Mouse (Mus musculus): ENCODE data around the gene Tmem63b. TPM values are rescaled to one million over a fixed set of nuclear protein-coding genes. Genes with fewer than 3 reads are reported as not detected.
"Not testable (repeated sequence)": the region's sequence is repeated elsewhere in the genome, so short reads cannot be mapped to it uniquely, and the experiment has no call there.

Tmem63b gene
- polyA plus RNA-seq, 1 experiment from 2014 or later = 40.4 TPM

DNA sequence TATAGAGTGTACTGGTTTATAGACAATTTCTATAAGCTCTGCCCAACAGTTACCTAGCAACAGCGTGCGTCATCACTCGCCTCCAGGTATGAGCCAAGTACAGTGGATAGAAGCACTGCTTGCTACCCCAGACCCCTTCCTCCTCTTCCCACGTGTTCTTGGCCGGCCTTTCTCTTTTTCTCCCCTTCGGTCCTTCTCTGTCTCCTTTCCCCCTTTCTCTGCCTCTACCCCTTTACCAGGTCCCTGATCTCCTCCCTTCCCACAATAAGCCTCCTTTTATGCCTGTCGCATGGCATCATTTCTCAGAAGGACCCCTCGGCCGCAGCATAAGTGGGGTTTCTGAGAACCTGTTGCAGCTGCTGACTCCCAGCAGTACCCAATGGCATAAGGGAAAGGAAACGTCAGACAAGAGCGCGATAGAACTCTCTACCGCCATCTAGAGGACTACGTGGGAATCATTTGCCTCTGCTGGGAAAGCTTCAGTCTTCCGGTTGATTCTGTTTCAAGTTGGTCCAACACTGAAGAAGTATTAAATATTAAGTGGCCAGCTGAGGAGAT, 60.0 kb downstream of the Tmem63b start:
- ATAC-seq (replicated peaks; ENCODE audit: extremely low read depth, insufficient read depth, low FRiP score) = peak; percentile 39; the same call in 1 of the 2 replicates
- 0 out of 2 replicates have a peak overlapping the region, but pooled peaks have one; percentile 13 for H3K4me3 ChIP-seq (ENCODE audit: low read length)

DNA sequence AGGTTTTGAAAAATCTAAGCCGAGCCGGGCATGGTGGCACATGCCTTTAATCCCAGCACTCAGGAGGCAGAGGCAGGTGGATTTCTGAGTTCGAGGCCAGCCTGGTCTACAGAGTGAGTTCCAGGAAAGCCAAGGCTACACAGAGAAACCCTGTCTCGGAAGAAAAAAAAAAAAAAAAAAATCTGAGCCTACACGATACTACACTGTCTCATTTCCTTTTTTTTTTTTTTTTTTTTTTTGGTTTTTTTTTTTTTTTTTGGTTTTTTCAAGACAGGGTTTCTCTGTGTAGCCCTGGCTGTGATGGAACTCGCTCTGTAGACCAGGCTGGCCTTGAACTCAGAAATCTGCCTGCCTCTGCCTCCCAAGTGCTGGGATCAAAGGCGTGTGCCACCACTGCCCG, 63.3 kb downstream of the Tmem63b start:
- 83% methylated on average over 8 of the region's 8 CpGs for WGBS
- H3K27ac ChIP-seq (ENCODE audit: low read length) = not testable (repeated sequence)

More for the DNA sequence above, 60.0 kb downstream of the Tmem63b start:
- peak overlapping the region; percentile 57 for H3K4me2 ChIP-seq (ENCODE audit: low read depth, low read length)
- H3K27ac ChIP-seq (ENCODE audit: low read length) = no peak overlapping the region
- no peaks in the 10 kb centered on the region for H3K27me3 ChIP-seq (ENCODE audit: control insufficient read depth, insufficient read depth, low read length)
- H3K36me3 ChIP-seq (ENCODE audit: control insufficient read depth, insufficient read depth) = no peaks in the 10 kb centered on the region
- 23% methylated on average over 15 of the region's 15 CpGs for WGBS
- no peaks in the 10 kb centered on the region for H3K9me3 ChIP-seq (replicated peaks; ENCODE audit: control insufficient read depth, low read length)
- H3K9ac ChIP-seq (ENCODE audit: low read length) = peak overlapping the region; percentile 35
- peaks cover 16% of the 10 kb centered on the region for H3K4me1 ChIP-seq (ENCODE audit: control insufficient read depth, insufficient read depth, low read length)

DNA sequence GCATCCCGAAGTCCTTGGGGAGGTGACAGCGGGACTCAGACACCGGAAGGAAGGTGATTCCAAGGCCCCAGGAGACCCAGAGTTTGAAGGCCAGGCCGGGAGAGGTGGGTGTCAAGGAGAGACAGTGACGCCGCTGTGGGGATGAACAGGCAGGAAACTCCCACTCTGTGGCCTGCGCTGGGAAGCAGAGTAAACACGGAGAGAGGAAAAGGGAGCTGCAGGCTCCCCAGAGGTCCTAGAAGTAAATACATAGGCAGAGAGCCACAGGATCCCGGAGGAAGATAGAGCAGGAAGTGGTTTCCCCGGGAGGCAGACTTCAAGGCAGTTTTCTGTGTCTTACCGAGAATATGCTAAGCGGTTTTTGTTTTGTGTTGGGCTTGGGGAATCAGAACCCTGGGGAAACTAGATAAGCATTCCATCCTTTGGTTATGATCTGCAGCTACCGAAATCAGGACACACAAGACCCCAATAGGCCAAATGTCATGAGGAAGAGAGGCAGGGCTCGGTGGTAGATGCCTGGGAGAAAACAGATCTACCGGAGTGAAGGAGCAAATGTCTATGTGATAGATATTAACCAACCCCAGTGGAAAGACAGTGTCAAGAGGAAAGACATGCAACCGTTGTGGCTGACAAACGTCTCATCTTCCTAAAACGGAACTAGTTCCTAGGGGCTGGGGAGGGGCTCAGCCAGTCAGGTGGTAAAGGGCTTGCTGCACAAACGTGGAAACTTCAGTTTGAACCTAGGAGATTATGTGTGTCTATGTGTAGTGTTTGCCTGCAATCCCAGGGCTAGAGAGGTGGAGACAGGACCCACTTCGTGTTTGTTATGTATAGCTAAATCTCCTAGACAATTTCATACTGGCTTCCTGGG, 67.1 kb downstream of the Tmem63b start:
- H3K9me3 ChIP-seq (replicated peaks; ENCODE audit: control insufficient read depth, low read length) = no peaks in the 10 kb centered on the region
- peak overlapping the region; percentile 32 for H3K4me3 ChIP-seq (ENCODE audit: low read length)
- peaks cover 10% of the 10 kb centered on the region; the same call in 1 of the 2 replicates for H3K4me1 ChIP-seq (ENCODE audit: control insufficient read depth, insufficient read depth, low read length)
- H3K4me2 ChIP-seq (ENCODE audit: low read depth, low read length) = peak overlapping the region; percentile 57
- ATAC-seq (replicated peaks; ENCODE audit: extremely low read depth, insufficient read depth, low FRiP score) = peak; percentile 67
- no peaks in the 10 kb centered on the region for H3K36me3 ChIP-seq (ENCODE audit: control insufficient read depth, insufficient read depth)
- no peaks in the 10 kb centered on the region for H3K27me3 ChIP-seq (ENCODE audit: control insufficient read depth, insufficient read depth, low read length)
- peak overlapping the region; percentile 87 for H3K27ac ChIP-seq (ENCODE audit: low read length)
- peak overlapping the region; percentile 59 for H3K9ac ChIP-seq (ENCODE audit: low read length)
- WGBS = 17% methylated on average over 20 of the region's 20 CpGs

More for the DNA sequence above, 63.3 kb downstream of the Tmem63b start:
- H3K27me3 ChIP-seq (ENCODE audit: control insufficient read depth, insufficient read depth, low read length); ATAC-seq (replicated peaks; ENCODE audit: extremely low read depth, insufficient read depth, low FRiP score); H3K9me3 ChIP-seq (replicated peaks; ENCODE audit: control insufficient read depth, low read length); H3K4me2 ChIP-seq (ENCODE audit: low read depth, low read length); H3K9ac ChIP-seq (ENCODE audit: low read length); H3K36me3 ChIP-seq (ENCODE audit: control insufficient read depth, insufficient read depth); H3K4me3 ChIP-seq (ENCODE audit: low read length): not testable (repeated sequence)
- peaks cover 13% of the 10 kb centered on the region for H3K4me1 ChIP-seq (ENCODE audit: control insufficient read depth, insufficient read depth, low read length)

GRCm38 (mm10) chr17:45618941-45619385, 67.7 kb downstream of the Tmem63b start:
- ATAC-seq (replicated peaks; ENCODE audit: extremely low read depth, insufficient read depth, low FRiP score) = peak; percentile 81
- peak overlapping the region; percentile 59 for H3K9ac ChIP-seq (ENCODE audit: low read length)
- 20% methylated on average over 8 of the region's 8 CpGs for WGBS

DNA sequence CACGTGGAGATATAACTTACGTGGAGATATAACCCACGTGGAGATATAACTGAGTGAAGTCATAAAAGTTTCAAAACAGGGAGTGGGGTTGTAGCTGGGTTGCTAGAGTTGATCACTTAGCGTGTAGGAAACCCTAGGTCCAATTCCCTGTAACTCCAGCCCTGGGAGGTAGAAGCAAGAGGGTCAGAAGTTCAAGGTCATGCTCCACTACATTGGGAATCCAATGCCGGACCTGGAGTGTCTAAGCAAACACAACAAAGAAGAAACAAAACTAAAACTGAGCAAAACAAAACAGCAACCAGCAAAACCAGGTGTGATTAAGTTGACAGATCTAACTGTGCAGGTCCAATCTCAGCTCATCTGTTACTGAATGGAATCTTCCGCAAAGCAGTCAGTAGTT, 69.0 kb downstream of the Tmem63b start:
- 86% methylated on average over 6 of the region's 6 CpGs for WGBS
- Histone ChIP-seq H3K9me3 (replicated peaks; ENCODE audit: control insufficient read depth, low read length) (no peaks in the 10 kb centered on the region), H3K4me3 (ENCODE audit: low read length) (no peak overlapping the region), H3K4me2 (ENCODE audit: low read depth, low read length) (no peak overlapping the region), H3K9ac (ENCODE audit: low read length) (no peak overlapping the region), H3K27me3 (ENCODE audit: control insufficient read depth, insufficient read depth, low read length) (no peaks in the 10 kb centered on the region), H3K36me3 (ENCODE audit: control insufficient read depth, insufficient read depth) (no peaks in the 10 kb centered on the region), H3K27ac (ENCODE audit: low read length) (no peak overlapping the region), H3K4me1 (ENCODE audit: control insufficient read depth, insufficient read depth, low read length) (peaks cover 10% of the 10 kb centered on the region; the same call in 1 of the 2 replicates)
- ATAC-seq (replicated peaks; ENCODE audit: extremely low read depth, insufficient read depth, low FRiP score) = no peak

More at GRCm38 (mm10) chr17:45618941-45619385, 67.7 kb downstream of the Tmem63b start:
- Histone ChIP-seq H3K9me3 (replicated peaks; ENCODE audit: control insufficient read depth, low read length) (no peaks in the 10 kb centered on the region), H3K27me3 (ENCODE audit: control insufficient read depth, insufficient read depth, low read length) (no peaks in the 10 kb centered on the region), H3K4me3 (ENCODE audit: low read length) (peak overlapping the region; percentile 32), H3K36me3 (ENCODE audit: control insufficient read depth, insufficient read depth) (no peaks in the 10 kb centered on the region), H3K27ac (ENCODE audit: low read length) (peak overlapping the region; percentile 87), H3K4me2 (ENCODE audit: low read depth, low read length) (peak overlapping the region; percentile 57), H3K4me1 (ENCODE audit: control insufficient read depth, insufficient read depth, low read length) (peaks cover 10% of the 10 kb centered on the region; the same call in 1 of the 2 replicates)

- no peak overlapping the region for H3K27ac ChIP-seq (ENCODE audit: low read length)
- H3K4me3 ChIP-seq (ENCODE audit: low read length) = no peak overlapping the region
- no peaks in the 10 kb centered on the region for H3K36me3 ChIP-seq (ENCODE audit: control insufficient read depth, insufficient read depth)
- ATAC-seq (replicated peaks; ENCODE audit: extremely low read depth, insufficient read depth, low FRiP score) = no peak
- no peak overlapping the region for H3K9ac ChIP-seq (ENCODE audit: low read length)
- H3K9me3 ChIP-seq (replicated peaks; ENCODE audit: control insufficient read depth, low read length) = no peaks in the 10 kb centered on the region
- no peaks in the 10 kb centered on the region for H3K27me3 ChIP-seq (ENCODE audit: control insufficient read depth, insufficient read depth, low read length)
- 75% methylated on average over 3 of the region's 3 CpGs for WGBS
- H3K4me2 ChIP-seq (ENCODE audit: low read depth, low read length) = no peak overlapping the region
- H3K4me1 ChIP-seq (ENCODE audit: control insufficient read depth, insufficient read depth, low read length) = peaks cover 10% of the 10 kb centered on the region; the same call in 1 of the 2 replicates
These were observed 70.0 kb downstream of the Tmem63b start for GRCm38 (mm10) chr17:45616679-45617078.

DNA sequence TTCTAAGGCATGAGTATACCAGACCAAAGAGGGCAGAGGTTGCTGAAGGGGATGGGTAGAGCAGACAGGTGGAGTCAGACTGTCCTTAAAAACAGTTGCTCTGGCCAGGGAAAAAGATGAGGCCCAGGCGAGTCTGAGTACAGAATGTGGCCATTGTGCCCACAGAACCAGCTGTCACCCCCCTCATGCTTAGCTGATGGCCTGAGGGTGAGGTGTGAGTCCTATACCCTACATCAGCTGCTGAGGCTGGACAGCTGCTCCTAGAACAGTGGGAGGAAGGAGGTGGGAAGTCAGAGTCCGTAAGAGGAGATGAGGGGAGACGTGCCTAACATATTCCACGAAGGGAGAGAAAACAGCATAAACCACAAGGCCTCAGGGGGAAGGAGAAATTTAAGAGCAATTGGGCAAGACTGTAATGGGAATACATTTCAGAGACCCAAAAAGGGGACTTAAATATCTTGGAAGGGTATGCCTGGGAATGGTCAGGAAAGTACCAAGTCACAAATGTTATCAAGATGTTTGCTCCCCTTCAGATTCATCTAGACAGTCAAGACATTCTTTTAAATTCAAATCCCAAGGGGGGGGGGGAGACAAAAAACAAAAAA, 70.6 kb downstream of the Tmem63b start:
- no peak for ATAC-seq (replicated peaks; ENCODE audit: extremely low read depth, insufficient read depth, low FRiP score)
- Histone ChIP-seq H3K9me3 (replicated peaks; ENCODE audit: control insufficient read depth, low read length) (no peaks in the 10 kb centered on the region), H3K9ac (ENCODE audit: low read length) (no peak overlapping the region), H3K27me3 (ENCODE audit: control insufficient read depth, insufficient read depth, low read length) (no peaks in the 10 kb centered on the region), H3K4me2 (ENCODE audit: low read depth, low read length) (no peak overlapping the region), H3K27ac (ENCODE audit: low read length) (no peak overlapping the region), H3K36me3 (ENCODE audit: control insufficient read depth, insufficient read depth) (no peaks in the 10 kb centered on the region), H3K4me3 (ENCODE audit: low read length) (no peak overlapping the region), H3K4me1 (ENCODE audit: control insufficient read depth, insufficient read depth, low read length) (peaks cover 10% of the 10 kb centered on the region)
- WGBS = 61% methylated on average over 4 of the region's 4 CpGs

- Histone ChIP-seq H3K27ac (ENCODE audit: low read length) (no peak overlapping the region), H3K9ac (ENCODE audit: low read length) (no peak overlapping the region), H3K4me2 (ENCODE audit: low read depth, low read length) (no peak overlapping the region), H3K27me3 (ENCODE audit: control insufficient read depth, insufficient read depth, low read length) (no peaks in the 10 kb centered on the region), H3K9me3 (replicated peaks; ENCODE audit: control insufficient read depth, low read length) (no peaks in the 10 kb centered on the region), H3K4me3 (ENCODE audit: low read length) (no peak overlapping the region), H3K36me3 (ENCODE audit: control insufficient read depth, insufficient read depth) (no peaks in the 10 kb centered on the region), H3K4me1 (ENCODE audit: control insufficient read depth, insufficient read depth, low read length) (peaks cover 10% of the 10 kb centered on the region)
- WGBS = 72% methylated on average over 7 of the region's 7 CpGs
- ATAC-seq (replicated peaks; ENCODE audit: extremely low read depth, insufficient read depth, low FRiP score) = no peak
These were observed 73.8 kb downstream of the Tmem63b start for GRCm38 (mm10) chr17:45612921-45613320.

Measured in heart, embryonic 16.5 days (tissue).